Mouse (Mus musculus): ENCODE results near the gene Btnl1.

Gene Btnl1
- long read RNA-seq, experiment 1: 0 reads
- long read RNA-seq, experiment 2: 0 reads

DNA sequence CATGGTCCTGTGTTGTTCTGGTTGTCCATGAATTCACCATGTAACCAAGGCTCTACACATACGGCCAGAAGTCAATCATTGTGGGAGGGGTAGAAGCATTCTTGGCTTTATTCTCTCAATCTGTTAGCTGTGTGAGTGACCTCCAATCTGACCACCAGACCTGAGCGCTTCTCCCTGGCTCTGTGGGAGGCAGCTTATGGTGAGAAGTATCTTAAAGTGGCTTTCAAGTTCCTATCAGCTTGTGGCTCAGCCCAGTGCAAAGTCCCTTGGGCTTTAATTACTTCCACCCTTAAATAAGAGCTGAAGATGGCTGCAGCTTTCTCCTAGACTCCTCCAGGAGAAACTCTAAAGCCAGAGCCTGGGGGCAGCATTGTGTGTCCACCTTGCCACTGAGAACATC is at the start of gene Btnl1:
Btnl1 (plus strand) TSS at position 286 of the 400 bp plus-strand sequence.
- intact Hi-C loops (cut with DNase I): loop anchor here (5.0 kb wide), 1 partner anchor 40 kb away; no protein-coding TSS in a partner anchor

DNA sequence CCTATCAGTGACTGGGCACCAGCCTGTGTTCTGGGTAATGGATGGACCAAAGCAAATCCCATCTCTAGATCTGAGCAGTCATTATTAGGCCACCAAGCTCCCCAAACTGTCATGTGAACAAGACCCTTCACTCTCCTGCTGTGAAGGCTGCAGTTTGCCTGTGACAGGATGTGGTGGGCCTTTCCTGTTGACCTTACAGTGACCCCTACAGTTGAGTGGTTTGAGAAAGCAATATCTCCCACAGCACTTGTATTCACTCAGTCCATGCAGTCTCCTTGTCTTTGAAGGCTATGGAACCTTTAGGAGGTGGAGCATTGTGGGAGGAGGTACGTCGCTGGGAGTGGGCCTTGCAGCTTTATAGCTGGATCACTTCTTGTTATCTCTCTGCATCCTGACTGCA is 47.1 kb upstream of the Btnl1 start:
- intact Hi-C loops (cut with DNase I): no loop called here

GRCm38 (mm10) chr17:34331200-34331599 is 45.7 kb upstream of the Btnl1 start:
- intact Hi-C loops (cut with DNase I): no loop called here

- intact Hi-C loops (cut with DNase I): no loop called here
Measured at GRCm38 (mm10) chr17:34340619-34341402, 36.1 kb upstream of the Btnl1 start.

GRCm38 (mm10) chr17:34344882-34345281 is 32.0 kb upstream of the Btnl1 start:
- intact Hi-C loops (cut with DNase I): no loop called here

DNA sequence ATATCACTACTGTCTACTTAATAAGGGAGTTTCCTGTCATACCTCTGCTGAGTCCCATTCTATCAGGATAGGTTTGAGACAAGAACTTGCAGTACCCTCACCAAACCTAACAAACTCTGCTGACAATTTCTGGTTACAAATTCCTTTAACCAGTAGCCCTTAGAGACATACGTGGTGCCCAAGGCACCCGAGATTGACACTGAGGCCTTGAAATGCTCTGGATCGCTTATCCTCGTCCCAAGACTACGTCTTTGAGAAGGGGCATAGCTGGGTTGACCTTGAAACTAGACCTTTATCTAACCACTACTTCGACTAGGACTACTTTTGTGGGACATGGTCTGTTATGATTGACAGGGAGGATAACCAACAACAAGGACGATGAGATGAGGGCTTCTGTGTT is 31.4 kb upstream of the Btnl1 start:
- intact Hi-C loops (cut with DNase I): no loop called here

- intact Hi-C loops (cut with DNase I): no loop called here
Measured at GRCm38 (mm10) chr17:34346041-34346440, 30.9 kb upstream of the Btnl1 start.

DNA sequence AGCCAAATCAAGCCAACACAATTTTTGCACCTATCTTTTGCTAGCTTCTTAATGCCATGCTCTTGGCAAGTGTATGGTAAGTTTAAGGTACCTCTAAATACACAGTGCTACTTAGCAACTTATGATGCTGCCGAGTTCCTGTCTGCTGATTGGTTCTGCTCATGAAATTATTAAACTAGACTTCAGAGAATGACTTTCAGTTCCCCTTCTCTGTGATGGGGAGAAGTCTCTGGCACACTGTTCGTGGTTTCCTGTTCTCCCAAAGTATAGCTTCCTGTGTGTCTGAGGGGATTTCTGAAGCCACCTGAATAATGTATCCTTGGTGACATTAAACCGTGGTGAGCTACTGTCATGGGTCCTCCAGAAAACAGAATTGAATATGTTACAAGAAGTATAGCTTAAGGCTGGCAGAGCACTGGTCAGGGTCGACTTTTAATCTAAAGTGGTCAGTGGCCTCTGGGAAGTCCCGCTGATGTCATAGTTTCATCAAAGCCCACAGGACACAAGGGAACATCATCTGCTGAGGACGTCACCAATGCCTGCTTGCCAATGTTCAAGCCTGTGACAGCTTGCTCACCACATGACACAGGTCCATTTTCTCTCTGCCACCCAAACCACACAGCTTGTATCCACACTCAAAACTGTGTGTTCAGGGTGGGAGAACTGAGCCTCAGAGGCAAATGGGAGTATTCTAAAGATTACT is 29.2 kb upstream of the Btnl1 start:
- intact Hi-C loops (cut with DNase I): loop anchor here (1.0 kb wide), 1 partner anchor 97 kb away; no protein-coding TSS in a partner anchor

- intact Hi-C loops (cut with DNase I): no loop called here
Measured at GRCm38 (mm10) chr17:34349429-34349828, 27.5 kb upstream of the Btnl1 start.

GRCm38 (mm10) chr17:34354539-34354938 is 22.4 kb upstream of the Btnl1 start, which contains the start of gene Btnl2:
TSS of gene Btnl2 (plus strand) at chr17:34354822.
- intact Hi-C loops (cut with DNase I): no loop called here

- intact Hi-C loops (cut with DNase I): no loop called here
Measured at GRCm38 (mm10) chr17:34354940-34355339, 22.0 kb upstream of the Btnl1 start.

DNA sequence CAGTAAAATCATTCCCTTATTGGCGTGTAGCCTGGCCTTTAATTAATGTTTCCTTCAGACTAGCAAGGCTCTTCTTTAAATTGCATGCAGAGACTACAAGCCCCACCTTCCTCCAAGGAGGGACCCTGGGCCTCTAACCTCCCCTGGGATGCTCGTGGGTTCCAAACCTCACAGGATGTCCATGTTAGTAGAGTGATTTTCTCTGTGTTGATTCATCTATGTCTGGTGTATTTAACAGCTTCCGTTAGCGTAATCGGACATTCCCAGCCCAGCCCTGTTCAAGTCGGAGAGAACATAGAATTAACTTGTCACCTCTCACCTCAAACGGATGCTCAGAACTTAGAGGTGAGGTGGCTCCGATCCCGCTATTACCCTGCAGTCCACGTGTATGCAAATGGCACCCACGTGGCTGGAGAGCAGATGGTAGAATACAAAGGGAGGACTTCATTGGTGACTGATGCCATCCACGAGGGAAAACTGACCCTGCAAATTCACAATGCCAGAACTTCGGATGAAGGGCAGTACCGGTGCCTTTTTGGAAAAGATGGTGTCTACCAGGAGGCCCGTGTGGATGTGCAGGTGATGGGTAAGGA is 13.9 kb upstream of the Btnl1 start:
- intact Hi-C loops (cut with DNase I): no loop called here

DNA sequence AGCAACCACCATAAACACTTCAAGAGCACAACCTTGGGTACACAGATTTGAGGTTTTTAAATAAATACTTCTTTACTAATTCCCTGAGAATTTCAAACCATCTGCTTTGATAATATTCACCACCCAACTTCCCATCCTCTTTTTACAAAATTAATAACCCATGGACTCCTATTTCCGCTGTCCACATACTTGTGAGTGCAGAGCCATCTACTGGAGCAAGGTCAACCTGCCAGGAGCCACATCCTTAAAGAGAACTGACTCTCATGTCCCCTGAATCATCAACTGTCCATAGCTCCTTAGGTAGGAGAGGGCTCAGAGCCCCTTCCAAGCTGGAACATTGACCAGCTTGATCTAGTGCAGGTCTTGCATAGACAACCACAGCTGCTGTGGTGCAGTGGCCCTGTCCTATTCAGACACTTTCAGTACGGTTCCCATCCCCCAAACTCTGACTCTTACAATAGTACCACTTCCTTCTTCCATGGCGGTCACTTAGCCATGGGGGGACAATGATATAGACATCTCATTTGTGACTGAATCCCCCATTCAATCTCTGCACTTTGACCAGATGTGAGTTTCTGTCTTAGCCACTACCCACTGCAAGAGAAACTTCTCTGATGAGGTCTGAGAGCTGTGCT is 13.1 kb upstream of the Btnl1 start:
- intact Hi-C loops (cut with DNase I): no loop called here

- intact Hi-C loops (cut with DNase I): no loop called here
Measured at GRCm38 (mm10) chr17:34365031-34365430, 11.9 kb upstream of the Btnl1 start.

DNA sequence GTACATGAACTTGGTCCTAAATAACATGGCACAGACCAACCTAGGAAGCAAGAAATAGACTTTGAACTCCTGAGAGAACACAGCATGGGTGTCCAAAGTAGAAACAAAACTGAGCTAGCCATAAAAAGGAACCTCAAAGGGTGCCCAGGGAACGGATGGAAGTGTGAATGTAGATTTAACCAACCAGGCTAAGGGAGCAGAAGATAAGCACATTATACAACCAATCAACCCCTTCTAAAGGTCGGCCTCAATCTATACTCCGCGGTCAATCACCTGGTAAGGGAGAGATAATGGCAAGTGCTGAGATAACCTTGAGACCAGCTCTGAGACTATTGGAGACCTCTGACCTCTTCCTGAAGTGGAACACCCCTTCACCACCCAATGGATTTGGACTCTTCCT is 6.4 kb upstream of the Btnl1 start:
- intact Hi-C loops (cut with DNase I): no loop called here

GRCm38 (mm10) chr17:34373055-34373709 is 3.8 kb upstream of the Btnl1 start:
- intact Hi-C loops (cut with DNase I): no loop called here

- intact Hi-C loops (cut with DNase I): loop anchor here (5.0 kb wide), 1 partner anchor 40 kb away; no protein-coding TSS in a partner anchor
Measured at GRCm38 (mm10) chr17:34377450-34378209, 698 bp downstream of the Btnl1 start.

- intact Hi-C loops (cut with DNase I): loop anchor here (5.0 kb wide), 1 partner anchor 39 kb away; no protein-coding TSS in a partner anchor
Measured at GRCm38 (mm10) chr17:34378716-34379115, 1.8 kb downstream of the Btnl1 start.

DNA sequence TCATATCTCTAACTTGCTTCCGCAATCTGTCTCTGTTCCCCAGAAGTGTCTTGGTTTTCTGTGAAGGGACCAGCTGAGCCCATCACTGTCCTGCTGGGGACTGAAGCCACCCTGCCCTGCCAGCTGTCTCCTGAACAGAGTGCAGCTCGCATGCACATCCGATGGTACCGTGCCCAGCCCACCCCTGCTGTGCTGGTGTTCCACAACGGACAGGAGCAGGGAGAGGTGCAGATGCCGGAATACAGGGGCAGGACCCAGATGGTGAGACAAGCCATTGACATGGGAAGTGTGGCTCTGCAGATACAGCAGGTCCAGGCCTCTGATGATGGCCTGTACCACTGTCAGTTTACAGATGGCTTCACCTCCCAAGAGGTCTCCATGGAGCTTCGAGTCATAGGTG is 2.5 kb downstream of the Btnl1 start:
- intact Hi-C loops (cut with DNase I): loop anchor here (5.0 kb wide), 1 partner anchor 38 kb away; no protein-coding TSS in a partner anchor

DNA sequence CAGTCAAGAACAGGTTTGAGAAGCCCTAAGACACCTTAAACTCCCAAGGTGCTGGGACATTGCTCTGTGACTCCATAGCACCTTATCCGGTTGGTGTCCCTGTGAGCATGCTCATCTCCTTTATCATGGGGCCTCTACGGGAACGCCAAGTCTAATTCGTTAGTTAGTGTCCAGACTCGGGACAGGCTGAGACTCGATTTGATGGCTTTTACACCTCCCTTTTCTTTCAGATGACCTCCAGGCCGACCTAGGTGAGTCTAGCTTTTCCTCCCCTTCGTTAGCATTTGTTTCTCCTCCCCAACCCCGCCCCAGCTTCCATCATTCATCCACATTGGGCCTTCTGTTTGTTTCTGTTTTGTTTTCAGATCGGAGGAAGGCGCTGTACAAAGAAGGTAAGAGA is 4.9 kb downstream of the Btnl1 start:
- intact Hi-C loops (cut with DNase I): no loop called here
